Mouse (Mus musculus) myocyte (in vitro differentiated cells): ENCODE results near the gene Parp8.

ENCODE experiments used
- CEBPB ChIP-seq: IDR thresholded peaks from 2 replicates; pipeline ENCODE4 v1.6.1; 2011; ENCODE audit warnings: mild to moderate bottlenecking, moderate library complexity; ENCODE audit not compliant: poor library complexity, insufficient read depth, severe bottlenecking
- MAX ChIP-seq: IDR thresholded peaks from one replicate; pipeline ENCODE4 v1.6.1; 2011; ENCODE audit warnings: low read depth, mild to moderate bottlenecking, control low read depth
- POLR2A ChIP-seq: IDR thresholded peaks from one replicate; pipeline ENCODE4 v1.6.1; 2011; ENCODE audit warnings: low read depth, mild to moderate bottlenecking, control low read depth, moderate library complexity; ENCODE audit not compliant: insufficient read length
- POLR2AphosphoS2 ChIP-seq: IDR thresholded peaks from one replicate; pipeline ENCODE4 v1.6.1; 2011; ENCODE audit warnings: low read depth, control low read depth; ENCODE audit not compliant: insufficient read length
- SRF ChIP-seq: IDR thresholded peaks from one replicate; pipeline ENCODE4 v1.6.1; 2011; ENCODE audit warnings: low read depth; ENCODE audit not compliant: control insufficient read depth, insufficient read length
- TCF12 ChIP-seq: IDR thresholded peaks from one replicate; pipeline ENCODE4 v1.6.1; 2011; ENCODE audit warnings: mild to moderate bottlenecking, control low read depth; ENCODE audit not compliant: poor library complexity, insufficient read depth, severe bottlenecking
- TCF3 ChIP-seq: IDR thresholded peaks from one replicate; pipeline ENCODE4 v1.6.1; 2011; ENCODE audit warnings: low read depth, control low read depth; ENCODE audit not compliant: insufficient read length
- USF1 ChIP-seq: IDR thresholded peaks from one replicate; pipeline ENCODE4 v1.6.1; 2011; ENCODE audit warnings: low read depth, mild to moderate bottlenecking, control low read depth, moderate library complexity

- TF ChIP-seq POLR2A, result no peak
- TF ChIP-seq SRF, result no peak
- no peak for TF ChIP-seq MAX
- TF ChIP-seq POLR2AphosphoS2, result no peak
- no peak for TF ChIP-seq USF1
- no peak for TF ChIP-seq CEBPB
- no peak for TF ChIP-seq TCF3
- no peak for TF ChIP-seq TCF12
Measured at GRCm38 (mm10) chr13:117033676-117034308, 8.5 kb upstream of the Parp8 start.
